Mouse (Mus musculus): Measurements from ENCODE around the gene Pcare. TPM values are rescaled to one million over a fixed set of nuclear protein-coding genes. Genes with fewer than 3 reads are reported as not detected.

The Pcare gene
- total RNA-seq, 4 experiments from 2014 or later = 0.34 to 1.2 (median 0.61) TPM

DNA sequence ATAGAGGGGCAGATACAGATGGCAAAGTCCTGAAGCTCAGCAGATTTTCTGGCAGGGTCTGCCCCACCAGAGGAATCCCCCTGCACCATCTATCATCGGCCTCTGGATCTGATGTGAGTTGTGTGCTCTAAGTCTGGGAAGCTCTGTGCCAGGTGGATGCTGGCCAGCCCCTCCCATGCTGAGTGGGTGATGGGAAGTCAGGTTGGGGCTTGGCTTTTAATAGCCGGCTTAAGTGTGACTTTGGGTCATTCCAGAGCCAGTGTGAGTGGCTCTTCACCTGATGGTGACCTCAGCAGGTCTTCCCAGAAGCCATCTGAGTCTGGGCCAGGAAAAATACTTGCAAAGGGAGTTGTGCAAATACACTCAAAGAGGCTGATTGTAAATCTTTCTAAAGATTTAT is 22.0 kb downstream of the Pcare start:
- peak; percentile 68 for DNase-seq (ENCODE audit: low spot score)

- peak; percentile 38 for DNase-seq (ENCODE audit: low spot score)
These were observed 31.7 kb downstream of the Pcare start for GRCm38 (mm10) chr17:71721019-71721418.

- no peak for DNase-seq (ENCODE audit: low spot score)
These were observed 32.3 kb downstream of the Pcare start for GRCm38 (mm10) chr17:71720434-71720833.

- DNase-seq (ENCODE audit: low spot score) = no peak
These were observed 34.6 kb downstream of the Pcare start for GRCm38 (mm10) chr17:71717881-71718625.

DNA sequence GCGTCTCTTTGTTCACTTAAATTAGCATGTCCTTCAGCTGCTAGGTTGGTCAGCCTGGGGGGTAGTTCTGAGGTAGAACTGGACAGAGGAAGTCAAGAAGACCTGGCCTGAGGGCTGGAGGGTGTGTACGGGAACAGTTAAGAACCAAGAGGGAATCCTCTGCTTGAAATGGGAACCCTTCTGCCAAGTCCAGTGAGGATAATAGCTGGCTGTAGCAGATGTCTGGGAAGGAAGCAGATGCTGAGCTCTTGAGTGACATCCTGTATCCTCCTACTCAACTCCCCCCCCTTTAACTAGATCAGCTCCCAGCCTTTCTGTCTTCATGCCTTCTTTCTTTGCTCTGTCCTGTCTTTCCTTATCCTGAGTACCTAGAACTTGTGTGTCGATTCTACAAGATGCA is 37.7 kb downstream of the Pcare start:
- DNase-seq (ENCODE audit: low spot score) = no peak

DNA sequence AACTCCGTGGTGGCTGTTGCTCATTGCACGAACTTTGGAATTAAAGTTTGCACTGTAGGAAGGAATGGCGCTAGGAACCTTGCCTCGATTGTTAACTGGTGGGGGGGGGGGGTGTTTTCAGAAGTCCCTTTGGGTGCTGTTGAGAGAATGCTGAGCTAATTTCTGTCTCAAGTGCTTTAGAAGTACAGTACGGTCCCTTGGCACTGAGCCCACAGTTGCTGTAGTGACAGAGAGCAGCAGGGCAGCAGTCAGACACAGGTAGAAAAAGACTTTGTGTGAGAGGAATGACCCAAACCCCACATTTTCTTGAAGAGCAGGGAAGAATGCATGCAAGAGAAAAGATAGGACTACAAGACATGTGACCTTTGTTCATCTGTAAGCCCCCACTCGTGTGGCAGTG is 40.4 kb downstream of the Pcare start:
- DNase-seq (ENCODE audit: low spot score) = peak; percentile 47

DNA sequence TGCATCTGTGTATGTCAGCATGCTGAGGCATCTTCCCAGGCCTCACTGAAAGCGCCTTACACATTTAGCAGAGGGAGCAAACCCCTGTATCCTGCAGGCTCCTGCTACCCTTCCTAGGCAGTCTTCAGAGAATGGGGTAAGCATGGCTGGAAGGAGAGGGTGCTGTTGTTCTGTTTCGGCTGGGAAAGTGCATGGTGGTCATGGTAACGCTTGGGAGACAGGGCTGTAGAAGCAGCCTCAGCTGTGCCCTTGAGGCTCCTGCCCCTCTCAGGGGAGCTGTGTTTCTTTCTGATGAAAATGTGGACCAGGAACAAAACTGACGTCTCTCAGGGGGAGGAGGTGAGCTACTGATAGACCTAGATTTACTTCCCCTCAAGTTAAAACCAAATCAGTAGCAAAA is 45.0 kb downstream of the Pcare start:
- no peak for DNase-seq (ENCODE audit: low spot score)

DNA sequence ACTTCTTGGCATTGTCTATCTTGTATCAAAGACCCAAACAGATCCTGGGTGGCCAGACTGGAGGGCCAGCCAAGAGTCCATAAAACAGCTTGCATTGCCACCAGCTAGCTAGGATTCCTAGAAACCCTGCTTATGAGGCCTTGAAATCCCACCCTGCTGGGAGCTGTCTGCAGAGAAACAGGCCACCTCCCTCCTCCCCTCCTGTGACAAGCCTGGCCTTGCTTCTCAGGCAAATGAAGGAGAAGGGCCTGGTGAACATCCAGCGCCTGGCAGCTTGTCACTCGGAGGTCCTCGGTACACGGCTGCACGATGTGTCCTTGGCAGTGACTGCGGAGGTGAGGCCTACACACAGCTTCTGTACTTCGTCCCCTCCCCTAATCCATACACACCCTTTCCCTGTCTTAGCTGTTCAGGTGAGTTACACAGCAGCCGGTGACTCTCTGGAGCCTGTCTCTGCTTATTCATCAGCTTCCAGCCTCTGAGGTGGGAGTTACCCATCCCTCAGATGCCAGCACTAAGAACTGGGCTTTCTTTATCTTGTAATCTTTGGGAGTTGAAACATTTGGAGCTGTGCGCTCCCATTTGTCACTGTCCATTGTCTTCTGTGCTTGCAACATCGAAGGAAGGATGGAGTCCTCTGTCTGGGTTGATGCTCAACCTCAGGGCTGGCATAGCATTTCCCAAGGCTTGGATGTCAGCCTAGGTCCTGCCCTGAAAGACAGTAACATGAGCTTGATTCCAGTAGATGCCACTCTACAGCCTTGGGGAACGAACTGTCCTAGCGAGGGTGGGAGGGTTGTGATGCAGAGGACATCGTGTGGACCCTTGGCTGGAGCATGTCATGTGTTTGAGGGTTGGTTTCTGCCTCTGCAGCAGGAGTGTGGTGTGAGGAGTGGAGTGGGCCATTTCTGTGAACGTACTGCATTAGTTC is 46.9 kb downstream of the Pcare start:
- DNase-seq (ENCODE audit: low spot score) = peak; percentile 45

DNA sequence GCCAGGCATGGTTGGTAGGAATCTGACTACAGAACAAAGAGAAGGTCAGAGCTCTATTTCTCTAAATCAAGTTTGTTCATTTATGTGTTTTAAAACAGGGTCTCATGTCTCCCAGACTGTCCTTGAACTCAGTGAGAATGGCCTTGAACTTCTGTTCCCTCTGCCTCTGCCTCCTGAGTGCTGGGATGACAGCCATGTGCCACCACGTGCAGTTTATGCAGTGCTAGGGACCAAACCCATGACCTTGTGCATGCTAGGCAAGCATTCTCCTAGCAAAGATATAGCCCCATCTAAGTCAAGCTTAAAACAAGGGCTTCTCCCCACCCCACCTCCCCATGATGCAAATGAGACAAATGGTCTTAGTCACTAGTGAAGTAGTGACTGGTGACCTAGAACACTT is 47.6 kb downstream of the Pcare start:
- DNase-seq (ENCODE audit: low spot score) = no peak

GRCm38 (mm10) chr17:71698619-71698956 is 54.1 kb downstream of the Pcare start:
- no peak for DNase-seq (ENCODE audit: low spot score)

GRCm38 (mm10) chr17:71697896-71698618 is 54.6 kb downstream of the Pcare start:
- peak; percentile 67 for DNase-seq (ENCODE audit: low spot score)

GRCm38 (mm10) chr17:71696396-71696795 is 56.3 kb downstream of the Pcare start:
- DNase-seq (ENCODE audit: low spot score) = peak; percentile 42

- peak; percentile 30 for DNase-seq (ENCODE audit: low spot score)
These were observed 56.9 kb downstream of the Pcare start for GRCm38 (mm10) chr17:71695716-71696315.

- no peak for DNase-seq (ENCODE audit: low spot score)
These were observed 57.5 kb downstream of the Pcare start for GRCm38 (mm10) chr17:71695151-71695550.

DNA sequence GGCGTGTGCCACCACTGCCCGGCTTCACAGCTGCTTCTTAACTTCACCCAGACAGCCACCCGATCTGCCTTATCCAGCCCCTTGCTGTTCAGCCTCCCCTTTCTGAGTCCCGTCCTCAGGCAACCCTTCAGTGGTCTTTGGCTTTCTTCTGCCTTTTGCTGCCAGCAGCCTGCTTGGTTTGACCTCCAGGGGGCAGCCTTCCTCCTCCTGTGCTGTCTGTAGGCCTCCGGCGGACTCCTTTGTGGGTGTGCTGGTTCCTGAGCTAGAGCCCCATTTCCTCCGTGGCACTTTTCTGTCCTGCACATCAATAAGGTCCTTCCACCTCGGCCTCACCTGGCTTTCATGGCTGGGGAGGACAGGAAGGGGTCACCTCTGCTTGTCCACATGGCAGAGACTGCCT is 58.9 kb downstream of the Pcare start:
- no peak for DNase-seq (ENCODE audit: low spot score)

Other genes starting within 250 kb of the Pcare start
- under 1 TPM in 3 of 4 experiments, not detected in 1; 0.31 to 0.78 (median 0.33) TPM for gene Ndc80, start 226.0 kb downstream of the Pcare start, total RNA-seq (2022)
- under 1 TPM in 3 of 4 experiments, not detected in 1; 0.16 to 0.25 (median 0.19) TPM for gene Spdya, start 200.8 kb downstream of the Pcare start, total RNA-seq (2022)
- 10 to 100 TPM; 20.8 to 25.3 (median 21.5) TPM for gene Wdr43, start 137.0 kb downstream of the Pcare start, total RNA-seq (2022)
- gene Togaram2, start 79.6 kb downstream of the Pcare start, total RNA-seq (2022) = 1 to 10 TPM; 5.4 to 6.7 (median 5.6) TPM
- gene Clip4, start 15.6 kb upstream of the Pcare start, total RNA-seq (2022) = 100 to 1,000 TPM; 268 to 296 (median 280) TPM

Data from heart, adult 8-10 months (tissue).